Mouse (Mus musculus) kidney, adult 2 months (tissue): Measurements from ENCODE around the gene Tfap4. TPM values are rescaled to one million over a fixed set of nuclear protein-coding genes. Genes with fewer than 3 reads are reported as not detected.

Source experiments
- DNase-seq: peaks from one replicate; pipeline ENCODE4 v3.0.0; 2021
- H3K27ac ChIP-seq: fragments of 200-500 bp; 2 replicates; pipeline ENCODE4 v1.5.1; 2012; ENCODE audit warnings: low read depth, low read length, control low read depth, inconsistent platforms; ENCODE audit not compliant: insufficient read depth
- H3K27me3 ChIP-seq: fragments of 200-500 bp; replicated peaks from 2 replicates; pipeline ENCODE4 v1.6.1; 2012; ENCODE audit warnings: mild to moderate bottlenecking, moderate library complexity, low read length, inconsistent platforms; ENCODE audit not compliant: control insufficient read depth, insufficient read depth
- H3K36me3 ChIP-seq: fragments of 200-500 bp; 2 replicates; pipeline ENCODE4 v1.6.1; 2012; ENCODE audit warnings: mild to moderate bottlenecking, moderate library complexity, low read length, inconsistent platforms; ENCODE audit not compliant: control insufficient read depth, insufficient read depth
- H3K4me1 ChIP-seq: fragments of 200-500 bp; 2 replicates; pipeline ENCODE4 v1.6.1; 2011; ENCODE audit warnings: low read length; ENCODE audit not compliant: control insufficient read depth, insufficient read depth
- H3K4me3 ChIP-seq: fragments of 200-500 bp; 2 replicates; pipeline ENCODE4 v1.5.1; 2011; ENCODE audit warnings: mild to moderate bottlenecking, low read depth, low read length, control low read depth; ENCODE audit not compliant: insufficient read depth
- CTCF ChIP-seq: fragments of 200-500 bp; conservative IDR thresholded peaks from 2 replicates; pipeline ENCODE4 v1.5.1; 2011; ENCODE audit warnings: low read depth, mild to moderate bottlenecking, control low read depth, low read length, moderate library complexity, mixed read lengths; ENCODE audit not compliant: insufficient read depth, insufficient read length
- POLR2A ChIP-seq: fragments of 200-500 bp; IDR thresholded peaks from one replicate; pipeline ENCODE4 v1.6.1; 2011; ENCODE audit warnings: low read depth, low read length, control low read depth
- WGBS: fragments of 180-500 bp; shearing (Covaris S2); methylation state at CpG from one replicate; pipeline ENCODE4 v1.1.7; 2018; 5-methylcytosine and 5-hydroxymethylcytosine counted together
- polyA plus RNA-seq: library from polyadenylated mRNA; depleted of rRNA; stranded (reverse); fragments of >200 nt; gene quantifications from 2 replicates; pipeline ENCODE4 v1.2.3, GENCODE M21; 2012

Gene Tfap4
- polyA plus RNA-seq, 1 experiment: 5.1 TPM

GRCm38 (mm10) chr16:4558384-4558979 lies 1.2 kb downstream of the Tfap4 start:
- H3K4me3 ChIP-seq: peak overlapping the region; percentile 62
- WGBS: under 1% methylated on average over 38 of the region's 38 CpGs
- no peaks in the 10 kb centered on the region for H3K36me3 ChIP-seq
- H3K27ac ChIP-seq: peak overlapping the region; percentile 79
- peak; percentile 96 for DNase-seq
- TF ChIP-seq CTCF: no peak
- TF ChIP-seq POLR2A: peak; percentile 90
- H3K27me3 ChIP-seq: no peaks in the 10 kb centered on the region
- H3K4me1 ChIP-seq: peaks cover 11% of the 10 kb centered on the region

- no peak for TF ChIP-seq CTCF
- TF ChIP-seq POLR2A: no peak
- no peaks in the 10 kb centered on the region for H3K36me3 ChIP-seq
- peak; percentile 90 for DNase-seq
- WGBS: under 1% methylated on average over 19 of the region's 19 CpGs
- H3K4me3 ChIP-seq: peak overlapping the region; percentile 62
- no peaks in the 10 kb centered on the region for H3K27me3 ChIP-seq
- peak overlapping the region; percentile 79 for H3K27ac ChIP-seq
- H3K4me1 ChIP-seq: peaks cover 11% of the 10 kb centered on the region
Measured at GRCm38 (mm10) chr16:4557949-4558348, 1.7 kb downstream of the Tfap4 start.

- Histone ChIP-seq H3K27me3 (no peaks in the 10 kb centered on the region), H3K36me3 (no peaks in the 10 kb centered on the region), H3K4me3 (no peak overlapping the region), H3K4me1 (peaks cover 11% of the 10 kb centered on the region), H3K27ac (peak overlapping the region; percentile 41)
- 59% methylated on average over 1 of the region's 1 CpGs for WGBS
- TF ChIP-seq CTCF (no peak), POLR2A (no peak)
- DNase-seq: peak; percentile 87
Measured at GRCm38 (mm10) chr16:4557085-4557484, 2.6 kb downstream of the Tfap4 start.

GRCm38 (mm10) chr16:4555555-4555954 lies 4.1 kb downstream of the Tfap4 start:
- TF ChIP-seq CTCF (no peak), POLR2A (no peak)
- Histone ChIP-seq H3K36me3 (no peaks in the 10 kb centered on the region), H3K4me1 (peaks cover 11% of the 10 kb centered on the region), H3K4me3 (no peak overlapping the region), H3K27ac (no peak overlapping the region), H3K27me3 (no peaks in the 10 kb centered on the region)
- no peak for DNase-seq
- WGBS: 97% methylated on average over 1 of the region's 1 CpGs

GRCm38 (mm10) chr16:4552829-4553550 lies 6.7 kb downstream of the Tfap4 start:
- no peak for DNase-seq
- H3K4me1 ChIP-seq: peaks cover 11% of the 10 kb centered on the region
- TF ChIP-seq CTCF (no peak), POLR2A (no peak)
- no peak overlapping the region for H3K4me3 ChIP-seq
- no peaks in the 10 kb centered on the region for H3K36me3 ChIP-seq
- 71% methylated on average over 6 of the region's 6 CpGs for WGBS
- H3K27me3 ChIP-seq: no peaks in the 10 kb centered on the region
- no peak overlapping the region for H3K27ac ChIP-seq

GRCm38 (mm10) chr16:4551885-4552284 lies 7.8 kb downstream of the Tfap4 start:
- no peak for DNase-seq
- 92% methylated on average over 12 of the region's 12 CpGs for WGBS
- Histone ChIP-seq H3K27ac (no peak overlapping the region), H3K27me3 (no peaks in the 10 kb centered on the region), H3K4me1 (peaks cover 5% of the 10 kb centered on the region), H3K36me3 (no peaks in the 10 kb centered on the region), H3K4me3 (no peak overlapping the region)
- TF ChIP-seq CTCF (no peak), POLR2A (no peak)

GRCm38 (mm10) chr16:4551056-4551455 lies 8.6 kb downstream of the Tfap4 start:
- no peaks in the 10 kb centered on the region for H3K4me1 ChIP-seq
- TF ChIP-seq CTCF (peak; percentile 100; the same call in 1 of the 2 replicates), POLR2A (no peak)
- H3K36me3 ChIP-seq: no peaks in the 10 kb centered on the region
- H3K27me3 ChIP-seq: no peaks in the 10 kb centered on the region
- DNase-seq: peak; percentile 80
- no peak overlapping the region for H3K4me3 ChIP-seq
- WGBS: 17% methylated on average over 13 of the region's 13 CpGs
- H3K27ac ChIP-seq: no peak overlapping the region
